Mouse (Mus musculus) adipocyte (in vitro differentiated cells): ENCODE data around the gene Atpaf2.
A peak's percentile ranks its signal among the peaks of the same experiment; 100 is the strongest.
"Not testable (repeated sequence)": the region's sequence is repeated elsewhere in the genome, so short reads cannot be mapped to it uniquely, and the experiment has no call there.

Experiments used
- DNase-seq: peaks from one replicate; pipeline ENCODE4 v3.0.0-alpha.2; 2016; ENCODE audit warnings: low spot score

Gene Atpaf2

DNA sequence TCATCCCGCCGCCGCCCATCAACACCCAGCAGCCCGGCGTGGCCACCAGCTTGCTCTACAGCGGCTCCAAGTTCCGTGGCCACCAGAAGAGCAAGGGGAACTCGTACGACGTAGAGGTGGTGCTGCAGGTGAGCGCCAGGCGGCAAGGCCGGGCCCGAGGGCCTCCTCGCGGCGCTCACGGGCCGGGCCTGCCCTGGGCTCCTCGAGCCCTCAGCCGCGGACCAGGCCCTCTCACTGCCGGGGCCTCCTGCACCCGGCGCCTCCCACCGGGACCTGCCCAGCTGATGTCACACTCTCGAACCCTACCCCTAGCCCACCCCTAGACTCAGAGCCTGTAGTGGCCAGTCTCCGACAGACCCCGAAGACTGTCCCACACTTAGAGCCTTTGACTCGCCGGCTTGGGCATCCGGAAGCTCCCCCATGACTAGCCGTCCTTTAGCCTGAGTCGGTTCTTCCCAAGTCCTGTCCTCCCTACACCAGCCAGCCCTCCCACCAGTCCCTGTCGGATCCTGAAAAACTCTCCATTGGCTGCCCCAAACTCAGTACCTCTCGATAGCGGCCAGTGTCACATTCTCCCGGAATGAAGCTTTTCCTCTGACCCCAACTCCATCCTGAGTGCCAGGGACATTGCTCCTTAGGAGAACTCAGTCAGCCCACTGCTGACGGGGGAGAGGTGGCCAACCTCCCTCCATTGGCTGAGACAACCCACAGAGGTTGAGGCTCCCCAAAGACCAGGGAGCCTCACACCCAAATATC lies at the start of gene Atpaf2:
TSS of gene Atpaf2 (minus strand) at position 741 of the 756 bp plus-strand sequence.
- DNase-seq, result peak; percentile 38

DNA sequence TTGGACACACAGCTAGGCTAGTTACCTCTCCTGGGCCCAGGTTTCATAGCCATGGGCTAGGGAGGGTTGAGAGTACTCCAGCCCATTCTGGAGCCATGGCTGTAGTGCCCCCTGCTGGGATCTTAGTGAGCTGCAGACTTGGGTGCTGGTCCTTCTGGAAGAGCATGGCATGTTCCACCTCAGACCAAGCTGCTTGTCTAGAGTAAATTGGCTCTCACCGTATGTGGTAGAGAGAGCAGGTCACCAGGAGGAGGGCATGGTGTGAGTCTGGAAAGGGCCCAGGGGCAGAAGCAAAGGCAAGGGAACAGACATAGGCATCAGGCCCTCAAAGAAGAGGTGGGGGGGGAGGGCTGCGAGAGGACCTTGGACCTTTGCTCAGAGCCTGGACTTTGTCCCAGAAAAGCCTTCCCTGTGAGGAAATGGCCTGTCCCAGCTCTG lies 47.7 kb upstream of the Atpaf2 start:
- peak; percentile 62 for DNase-seq

DNA sequence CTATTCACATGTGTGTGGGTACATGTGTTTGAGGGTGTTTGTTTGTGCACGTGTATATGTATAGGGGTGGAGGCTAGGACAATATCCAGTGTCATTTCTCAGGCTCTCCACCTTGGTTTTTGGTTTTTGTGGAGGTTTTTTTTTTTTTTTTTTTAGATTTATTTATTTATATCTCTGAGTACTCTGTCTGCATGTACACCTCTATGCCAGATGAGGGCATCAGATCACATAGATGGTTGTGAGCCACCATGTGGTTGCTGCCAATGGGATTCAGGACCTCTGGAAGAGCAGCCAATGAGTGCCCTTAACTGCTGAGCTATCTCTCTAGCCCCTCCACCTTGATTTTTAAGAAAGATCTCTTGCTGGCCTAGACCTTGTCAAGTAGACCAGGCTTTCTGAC lies 39.7 kb upstream of the Atpaf2 start:
- DNase-seq, result peak; percentile 15

DNA sequence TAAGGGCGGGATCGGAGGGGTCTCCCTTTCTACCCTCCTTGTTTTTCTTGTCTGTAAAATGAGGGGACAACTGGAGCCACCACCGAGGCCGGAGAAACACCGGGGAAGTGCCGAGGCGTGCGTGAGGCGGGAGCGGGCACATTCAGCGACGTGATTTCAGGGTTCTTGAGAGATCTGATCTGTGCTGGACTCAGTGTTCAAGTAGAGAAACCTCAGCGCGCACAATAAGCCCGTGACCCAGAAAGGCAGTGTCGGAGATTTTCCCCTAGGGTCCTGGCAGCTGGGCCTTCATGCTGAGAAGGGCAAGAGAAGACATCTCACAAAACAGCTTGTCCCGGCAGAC lies 36.5 kb upstream of the Atpaf2 start:
- DNase-seq, result no peak

DNA sequence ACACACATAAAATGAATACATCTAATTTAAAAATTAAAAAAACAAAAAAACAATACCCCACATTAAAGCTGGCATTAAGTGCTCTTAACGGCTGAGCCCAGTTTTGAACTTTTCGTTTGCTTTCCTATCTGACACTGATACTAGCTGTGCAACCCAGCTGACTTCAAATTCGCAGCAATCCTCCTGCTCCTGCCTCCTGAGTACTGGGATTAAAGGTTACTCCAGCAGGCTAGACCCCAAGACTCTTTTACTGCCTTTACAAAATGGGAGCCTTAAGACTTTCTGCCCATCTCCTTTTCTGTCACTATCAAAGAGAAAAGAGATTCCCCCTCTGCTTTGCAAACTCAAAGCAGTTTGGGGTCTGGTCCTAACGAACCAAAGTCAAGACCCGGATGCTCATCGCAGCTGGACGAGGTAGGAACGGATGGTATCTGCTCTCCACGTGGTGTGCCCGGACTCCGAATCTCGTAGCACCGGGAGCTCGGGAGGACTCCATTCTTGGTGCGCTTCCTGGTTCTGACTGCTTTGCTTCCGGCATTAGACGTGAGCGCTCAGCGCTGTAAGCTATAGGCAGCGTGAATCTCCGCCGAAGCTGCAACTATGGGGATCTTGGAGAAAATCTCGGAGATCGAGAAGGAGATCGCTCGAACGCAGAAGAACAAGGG lies 36.0 kb upstream of the Atpaf2 start, which contains the start of gene Drg2:
TSS of gene Drg2 (plus strand) at position 512 of the 665 bp plus-strand sequence.
- peak; percentile 93 for DNase-seq

DNA sequence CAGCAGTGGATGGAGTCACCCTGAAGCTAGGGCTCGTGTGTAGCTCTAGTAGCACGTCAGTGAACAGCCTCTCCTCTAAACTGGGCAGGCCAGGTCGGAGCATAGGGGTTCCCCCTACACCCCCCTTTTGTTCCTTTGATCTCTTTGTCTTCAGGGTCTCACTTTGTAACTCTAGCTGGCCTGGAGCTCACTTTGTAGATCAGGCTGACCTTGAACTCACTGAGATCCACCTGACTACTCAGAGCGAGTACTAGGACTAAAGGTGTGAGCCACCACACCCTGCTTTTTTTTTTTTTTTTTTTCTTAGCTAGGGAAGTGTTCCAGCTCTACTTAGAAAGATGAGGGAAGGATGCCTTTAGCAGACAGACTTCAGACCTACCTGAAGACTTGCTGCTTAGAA lies 25.8 kb upstream of the Atpaf2 start:
- no peak for DNase-seq

DNA sequence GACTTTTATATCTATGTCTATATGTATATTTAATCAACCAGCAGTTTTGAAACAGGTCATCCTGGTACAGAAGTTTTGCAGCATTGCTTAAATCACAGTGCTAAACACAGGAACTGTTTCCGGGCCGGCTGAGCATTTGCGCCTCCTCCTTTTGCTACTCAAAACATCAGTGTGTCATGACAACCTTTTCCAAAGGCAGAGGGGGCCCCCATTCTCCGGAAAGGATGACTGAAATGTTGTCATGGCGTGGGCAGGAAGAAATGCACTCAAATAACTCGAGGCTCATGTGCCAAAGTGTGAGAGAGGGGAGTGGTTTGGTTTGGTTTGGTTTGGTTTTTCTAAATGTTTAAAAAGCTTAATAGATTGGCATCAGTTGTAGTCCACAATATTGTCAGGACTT lies 24.6 kb upstream of the Atpaf2 start:
- no peak for DNase-seq

DNA sequence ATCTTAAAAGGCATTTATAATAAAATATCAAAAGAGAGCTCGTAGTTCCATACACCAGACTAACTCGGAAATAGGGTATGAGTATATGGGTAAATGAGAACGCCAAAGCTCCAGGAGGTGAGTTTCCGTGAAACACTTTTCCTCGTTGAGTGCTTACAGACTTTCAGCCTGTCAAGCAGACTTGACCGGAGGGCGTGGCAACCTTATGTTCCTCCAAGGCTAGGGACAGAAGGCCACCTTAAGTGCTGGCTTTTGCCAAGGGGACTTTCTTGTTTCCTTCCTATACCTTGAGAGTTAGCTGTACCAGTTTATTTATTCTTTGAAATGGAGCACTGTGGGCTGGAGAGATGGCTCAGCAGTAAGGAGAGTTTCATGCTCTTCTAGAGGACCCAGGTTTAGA lies 21.9 kb upstream of the Atpaf2 start:
- no peak for DNase-seq

DNA sequence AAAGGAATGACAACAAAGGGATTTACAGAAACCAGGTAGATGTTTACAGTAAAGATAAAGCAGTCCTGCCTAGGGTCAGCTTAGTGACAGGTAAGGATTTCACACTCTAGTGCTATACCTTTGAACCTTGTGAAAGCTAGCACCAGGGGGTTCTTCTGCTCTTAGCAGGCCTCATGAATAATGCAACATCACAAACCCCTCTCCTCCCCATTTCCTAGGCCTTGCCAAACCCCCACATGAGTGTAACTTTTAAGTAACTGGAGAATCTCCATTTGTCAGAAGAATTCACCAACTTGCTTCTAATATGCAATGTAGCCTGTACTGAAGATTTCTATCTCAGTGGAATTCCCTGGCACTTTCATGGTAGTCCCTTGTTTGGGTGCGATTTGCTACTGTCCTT lies 21.4 kb upstream of the Atpaf2 start:
- DNase-seq, result not testable (repeated sequence)

DNA sequence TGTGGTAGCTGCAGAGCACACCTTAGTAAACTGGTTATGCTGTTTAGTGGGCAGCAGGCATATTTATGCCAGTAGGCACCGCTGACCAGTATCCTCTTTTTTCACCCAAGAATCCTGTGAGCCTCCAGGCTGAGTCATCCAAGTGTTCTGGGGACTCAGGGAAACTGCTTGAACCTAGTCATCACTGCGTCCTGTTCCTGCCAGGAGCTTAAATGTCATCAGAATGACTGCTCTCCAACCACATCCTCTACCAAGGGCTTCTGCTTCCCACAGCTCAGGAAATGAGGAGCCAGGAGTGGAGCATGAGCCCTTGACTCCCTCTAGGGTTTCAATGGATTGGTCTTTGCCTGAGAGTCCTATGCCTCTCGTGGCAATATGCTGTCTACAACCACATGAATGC lies 18.4 kb upstream of the Atpaf2 start:
- DNase-seq, result no peak

DNA sequence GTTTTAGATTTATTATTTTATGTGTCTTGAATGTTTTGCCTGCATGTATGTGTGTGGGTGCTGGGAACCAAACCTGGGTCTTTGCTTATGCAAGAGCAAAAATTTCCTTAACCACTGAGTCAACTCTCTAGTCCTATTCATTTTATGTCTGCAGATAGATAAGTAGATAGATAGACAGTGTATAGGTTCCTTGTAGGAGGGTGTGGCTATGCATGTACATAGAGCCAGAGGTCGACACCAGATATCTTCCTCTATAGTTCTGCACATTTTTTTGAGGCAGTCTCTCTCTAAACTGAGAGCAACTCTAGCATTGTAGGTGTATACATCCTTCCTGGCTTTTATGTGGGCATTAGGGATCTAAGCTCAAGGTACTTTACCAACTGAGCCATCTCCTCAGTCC lies 16.9 kb upstream of the Atpaf2 start:
- no peak for DNase-seq

DNA sequence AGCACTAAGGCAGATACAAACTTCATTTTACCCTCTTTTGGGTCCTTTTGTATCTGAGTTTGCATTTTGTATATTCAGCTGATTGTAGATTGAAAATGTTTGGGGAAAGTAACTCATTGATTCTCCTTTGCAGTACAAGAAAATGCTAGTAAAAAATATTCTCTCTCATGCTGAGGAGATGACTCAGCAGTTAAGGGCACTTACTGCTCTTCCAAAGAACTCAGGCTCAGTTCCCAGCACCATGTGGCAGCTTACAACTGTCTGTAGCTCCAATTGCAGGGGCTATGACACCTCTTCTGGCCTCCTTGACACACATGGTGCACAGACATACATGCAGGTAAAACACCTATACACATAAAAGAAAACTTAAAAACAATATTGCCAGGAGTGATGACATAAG lies 15.2 kb upstream of the Atpaf2 start:
- no peak for DNase-seq

DNA sequence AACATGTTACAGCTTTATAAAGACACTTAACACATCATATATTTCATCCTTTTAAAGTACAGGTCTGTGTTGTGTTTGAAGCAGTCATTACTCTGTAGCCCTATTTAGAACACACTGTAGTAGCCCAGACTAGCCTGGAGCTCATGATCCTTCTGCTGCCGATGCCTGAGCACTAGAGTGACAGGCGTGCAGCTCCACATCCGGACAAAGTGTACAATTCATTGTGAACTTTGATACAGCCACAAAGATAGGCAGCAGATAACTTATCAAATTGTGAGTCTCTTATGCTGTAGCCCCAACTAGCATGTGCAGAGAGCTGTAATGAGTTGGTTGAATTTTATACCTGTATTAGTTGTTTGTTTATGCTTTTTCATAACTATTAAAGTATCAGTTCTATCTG lies 9.4 kb upstream of the Atpaf2 start:
- no peak for DNase-seq

DNA sequence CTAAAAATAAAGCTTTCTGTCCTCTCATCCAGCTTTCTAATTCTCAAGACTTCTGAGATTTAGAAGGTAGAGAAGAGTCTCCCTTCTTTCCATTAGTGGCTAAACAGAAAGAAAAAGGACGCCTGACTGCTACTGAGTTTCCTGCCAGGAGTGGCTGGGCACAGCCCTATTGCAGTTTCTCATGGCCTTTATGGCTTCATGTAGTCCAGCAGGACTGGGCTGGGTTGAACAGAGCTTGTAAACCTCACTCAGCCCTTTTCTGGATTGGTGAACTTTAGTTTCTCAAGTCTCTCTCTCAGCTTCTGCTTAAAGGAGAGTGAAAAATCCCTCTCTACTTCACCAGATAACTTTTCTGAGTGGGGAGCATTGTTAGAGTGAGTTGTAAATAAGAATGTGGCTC lies 8.2 kb upstream of the Atpaf2 start:
- no peak for DNase-seq

DNA sequence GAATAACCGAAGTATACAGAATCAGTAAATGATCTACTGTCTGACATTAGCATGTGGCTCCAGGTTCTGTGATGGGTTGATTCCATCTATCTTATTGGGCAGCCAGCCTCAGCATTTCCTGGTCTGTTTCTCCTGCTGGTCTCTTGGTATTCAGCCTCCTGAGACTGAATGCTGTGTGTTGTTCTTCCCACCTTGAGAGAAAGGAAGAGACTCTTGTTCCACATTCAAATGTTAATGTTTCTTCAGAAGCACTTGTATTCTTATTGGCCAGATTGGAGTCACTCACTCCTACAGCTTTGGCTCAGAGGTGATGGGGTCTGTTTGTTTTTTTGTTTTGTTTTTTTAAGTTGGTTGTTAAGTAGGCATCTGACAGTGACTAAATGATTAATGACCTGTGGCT lies 4.7 kb upstream of the Atpaf2 start:
- no peak for DNase-seq

DNA sequence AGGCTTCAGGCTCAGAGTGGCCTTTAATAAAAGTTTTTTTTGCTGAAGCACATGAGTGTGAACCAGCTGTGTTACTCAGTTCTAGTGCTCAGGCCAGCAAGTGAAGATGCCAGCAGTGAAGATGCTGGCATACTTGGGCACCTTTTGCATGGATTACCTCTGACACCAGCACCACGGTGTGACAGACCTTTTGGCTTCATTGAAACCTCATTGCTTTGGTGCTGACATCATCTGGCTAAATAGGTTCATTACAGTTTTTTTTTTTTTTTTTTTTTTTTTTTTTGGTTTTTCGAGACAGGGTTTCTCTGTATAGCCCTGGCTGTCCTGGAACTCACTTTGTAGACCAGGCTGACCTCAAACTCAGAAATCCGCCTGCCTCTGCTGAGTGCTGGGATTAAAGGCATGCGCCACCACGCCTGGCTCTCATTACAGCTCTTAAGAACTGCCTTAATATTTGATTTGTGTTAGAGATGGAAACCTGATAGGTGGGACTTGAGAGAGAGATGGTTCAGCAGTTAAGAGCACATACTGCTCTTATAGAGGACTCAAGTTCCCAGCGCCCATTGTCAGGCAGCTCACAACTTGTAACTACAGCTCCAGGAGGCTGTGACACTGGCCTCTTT lies 3.9 kb upstream of the Atpaf2 start:
- DNase-seq, result peak; percentile 58

DNA sequence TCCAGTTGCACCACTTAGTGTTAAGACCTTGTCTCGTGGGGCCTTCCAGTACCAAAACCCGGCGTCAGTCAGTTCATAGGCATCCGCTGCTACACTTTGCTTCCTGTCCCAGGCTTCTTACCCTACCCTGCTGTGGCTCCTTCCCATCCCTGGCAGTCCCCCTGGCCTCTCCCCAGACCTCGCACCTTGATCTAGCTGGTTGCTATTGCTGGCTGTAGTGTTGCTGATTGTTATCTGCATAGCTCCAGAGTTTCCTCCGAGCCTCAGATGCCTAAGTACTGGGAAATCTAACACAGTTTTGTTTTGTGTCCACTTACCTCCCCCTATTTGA lies 181 bp upstream of the Atpaf2 start:
- no peak for DNase-seq

DNA sequence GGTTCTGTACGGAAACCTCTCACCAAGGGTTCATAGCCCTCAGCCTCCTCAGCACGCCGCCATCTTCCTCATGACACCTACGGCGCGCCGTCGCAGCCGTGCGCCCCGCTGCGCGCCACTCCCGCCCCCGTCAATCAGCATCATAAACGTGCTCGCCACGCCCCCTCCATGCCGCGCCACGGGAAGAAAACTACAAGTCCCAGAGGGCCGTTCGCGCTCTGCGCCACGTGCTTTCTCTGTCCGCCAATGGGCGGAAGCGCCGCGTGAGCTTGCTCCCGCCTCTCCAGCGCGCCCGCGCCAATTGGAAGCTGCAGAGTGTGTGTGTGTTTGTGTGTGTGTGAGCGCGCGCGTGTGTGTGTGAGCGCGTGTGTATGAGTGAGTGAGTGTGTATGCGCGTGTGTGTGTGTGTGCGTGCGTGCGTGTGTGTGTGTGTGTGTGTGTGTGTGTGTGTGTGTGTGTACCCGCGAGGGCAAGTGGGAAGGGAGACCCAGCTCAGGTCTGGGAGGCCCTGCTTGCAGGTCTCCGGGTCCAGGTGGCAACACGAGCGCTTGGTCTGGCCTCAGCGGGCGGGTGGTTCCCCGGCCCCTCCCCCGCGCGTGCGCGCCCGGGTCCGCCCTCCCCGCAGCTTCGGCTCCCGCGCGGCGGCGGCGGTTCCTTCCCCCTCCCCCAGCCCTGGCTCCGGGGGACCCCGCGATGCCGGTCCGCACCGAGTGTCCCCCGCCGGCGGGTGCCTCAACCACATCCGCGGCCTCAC lies 1.1 kb downstream of the Atpaf2 start, which contains the start of gene Gid4:
TSS of gene Gid4 (plus strand) at position 183 of the 754 bp plus-strand sequence.
- peak; percentile 99 for DNase-seq

DNA sequence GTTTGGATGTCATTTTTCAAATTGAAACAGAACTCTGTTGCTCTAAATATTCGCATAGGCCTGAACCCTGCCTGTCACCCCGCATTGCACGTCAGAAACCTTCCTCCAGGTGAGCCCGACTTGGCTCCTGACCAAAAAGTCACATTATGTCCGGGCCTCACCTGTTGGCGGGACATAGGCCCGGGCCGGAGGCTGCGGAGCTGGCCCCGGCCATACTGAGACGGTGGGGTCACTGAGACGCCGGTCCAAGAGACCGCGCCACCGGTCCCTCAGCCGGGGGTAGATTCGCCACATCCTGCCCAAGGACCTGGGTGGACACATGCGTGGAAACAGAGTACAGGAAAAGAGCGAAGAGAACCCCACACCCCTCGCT lies 1.7 kb downstream of the Atpaf2 start:
- no peak for DNase-seq

DNA sequence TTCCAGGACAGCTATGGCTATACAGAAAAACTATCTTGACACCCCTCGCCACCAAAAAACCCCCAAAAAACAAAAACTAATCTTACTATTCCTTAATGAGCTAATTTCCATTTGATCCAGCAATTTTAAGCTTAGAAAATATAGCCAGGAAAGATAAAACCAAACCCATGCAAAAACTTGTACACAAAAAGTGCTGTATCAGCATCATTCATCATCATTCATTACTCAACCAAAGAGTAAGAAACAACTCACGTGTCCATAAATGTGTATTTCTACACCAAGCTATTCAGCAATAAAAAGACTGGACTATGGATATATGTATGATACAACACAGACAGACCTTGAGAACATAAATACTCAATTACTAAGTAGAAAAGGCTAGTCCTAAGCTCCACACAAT lies 5.3 kb downstream of the Atpaf2 start:
- DNase-seq, result no peak

DNA sequence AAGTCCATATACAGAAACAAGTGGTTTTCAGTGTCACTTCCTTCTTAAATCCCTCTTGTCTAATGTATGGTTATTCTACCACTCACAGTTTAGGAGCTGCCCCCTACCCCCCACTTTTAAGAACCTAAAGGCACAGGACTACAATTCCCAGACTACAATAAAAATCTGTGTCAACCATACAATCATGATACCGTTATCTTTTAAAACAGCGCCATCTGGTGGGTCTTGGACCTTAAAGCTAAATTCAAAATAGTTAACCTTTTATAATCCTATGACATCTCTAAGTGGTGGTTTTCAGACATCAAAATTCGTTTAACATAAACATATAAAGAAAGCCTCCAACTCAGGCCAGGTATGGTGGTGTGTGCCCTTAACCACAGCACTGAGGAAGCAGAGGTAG lies 6.1 kb downstream of the Atpaf2 start:
- peak; percentile 86 for DNase-seq

DNA sequence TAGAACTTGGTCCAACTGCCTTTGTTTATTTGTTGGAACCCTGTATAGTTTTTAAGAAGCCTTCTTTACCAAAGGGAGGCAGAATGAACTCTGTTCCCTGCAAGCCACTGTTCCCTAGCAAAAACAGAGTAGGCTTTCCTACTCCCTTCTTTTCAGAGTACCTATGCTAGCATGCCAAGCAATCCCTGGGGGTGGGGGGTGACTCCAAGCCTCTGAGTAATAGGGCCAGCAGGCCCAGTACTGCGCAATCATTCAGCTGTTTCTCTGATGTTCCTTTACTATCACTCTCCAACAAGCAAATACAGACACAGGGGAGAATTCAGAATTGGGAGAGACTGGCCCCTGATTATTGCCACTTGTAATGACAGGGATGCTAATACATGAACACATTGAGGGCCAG lies 11.7 kb downstream of the Atpaf2 start:
- peak; percentile 25 for DNase-seq

DNA sequence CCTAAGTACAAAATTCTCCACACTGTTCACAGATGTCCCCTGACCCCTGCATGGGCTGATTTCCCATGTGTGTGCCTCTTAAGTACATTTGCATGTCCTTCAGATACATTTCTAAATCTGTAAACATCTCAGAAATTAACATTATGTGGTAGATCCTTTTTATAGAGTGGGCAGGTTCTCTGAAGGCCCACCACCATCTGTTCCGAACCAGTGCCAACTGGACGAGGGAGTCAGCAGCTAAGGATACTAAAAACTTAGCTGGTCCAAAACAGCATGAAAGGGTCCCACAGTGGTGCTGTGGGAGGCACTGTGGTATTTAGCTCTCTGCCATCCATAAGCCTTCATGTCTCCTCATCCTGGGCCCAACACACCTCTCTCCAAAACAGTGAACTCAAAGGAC lies 21.1 kb downstream of the Atpaf2 start:
- no peak for DNase-seq
